Comparison of ENCODE assay signal across 9 mouse cellular contexts in the genomic region with DNA sequence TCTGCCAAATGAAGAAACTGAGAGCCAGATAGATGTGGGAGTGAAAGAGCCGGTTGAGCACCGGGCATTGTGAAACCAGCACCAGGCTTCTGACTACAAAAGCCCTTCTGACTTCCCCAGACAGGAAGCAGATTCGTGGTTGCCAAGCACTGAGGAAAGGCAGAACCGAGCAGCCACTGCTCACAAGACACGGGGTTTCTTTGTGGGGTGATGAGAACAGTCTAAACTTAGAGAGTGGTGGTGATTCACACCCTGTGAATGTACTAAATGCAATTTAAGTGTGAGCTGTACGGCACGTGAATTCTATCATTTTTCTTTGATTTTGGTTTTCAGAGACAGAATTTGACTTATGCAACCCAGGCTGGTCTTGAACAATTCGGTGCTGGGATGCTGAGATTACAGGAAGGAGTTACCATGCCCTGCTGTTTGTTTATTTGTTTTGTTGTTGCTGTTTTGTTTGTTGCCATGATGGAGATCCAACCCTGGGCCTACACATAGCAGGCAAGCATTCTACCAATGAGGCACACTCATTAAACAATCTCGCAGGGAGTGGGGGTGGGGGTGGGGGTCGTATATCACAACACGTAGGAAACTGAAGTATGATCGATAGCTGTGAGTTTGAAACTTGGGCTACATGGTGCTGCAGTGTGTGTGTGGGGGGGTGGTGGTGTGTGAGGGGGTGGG.
A peak's percentile ranks its signal among the peaks of the same experiment; 100 is the strongest.
DNase-seq lines count a peak whose midpoint lies in the region; ATAC-seq and TF ChIP-seq lines count a peak whose summit lies in the region.
"Had no signal": no experiment of that assay in that cellular context is flagged by ENCODE, and none has a peak within 500 bp of the region (broad histone marks: within the 10 kb centered on the region; RNA-seq: fewer than 3 reads in every experiment).

No protein-coding gene starts in this region.

- no peaks in the 10 kb centered on the region for H3K4me1 ChIP-seq in stomach, postnatal 0 days (replicated peaks; ENCODE audit: control insufficient read depth, insufficient read depth)
- H3K4me1 ChIP-seq: embryonic facial prominence, embryonic 13.5 days had no signal

- intact Hi-C loops in gastrocnemius, postnatal 36 days (cut with DNase I) = no loop called here

- no peak for TF ChIP-seq EP300 in stomach, postnatal 0 days (optimal IDR thresholded peaks at IDR 0.05)

- ATAC-seq in megakaryocyte, adult 5-6 weeks (ENCODE audit: poor library complexity, severe bottlenecking) = peak; percentile 94
- peak; percentile 45; the same call in 1 of the 2 replicates for ATAC-seq in stomach, postnatal 0 days (ENCODE audit: low FRiP score, low TSS enrichment)

- H3K4me3 ChIP-seq in layer of hippocampus, adult 2 months = peak overlapping the region; percentile 27; the same call in 1 of the 2 replicates
- no peak overlapping the region for H3K4me3 ChIP-seq in stomach, postnatal 0 days (ENCODE audit: low read depth, low read length)
- H3K4me3 ChIP-seq: embryonic facial prominence, embryonic 13.5 days had no signal

- peak; percentile 20 for DNase-seq in urinary bladder, postnatal 14 days (ENCODE audit: low spot score)
- DNase-seq in urinary bladder, postnatal 25 days (ENCODE audit: low spot score) = no peak
- DNase-seq in frontal cortex, adult 2 months (ENCODE audit: extremely low spot score in 1 of 2, low spot score in 1 of 2) = peak; percentile 59 to 77
- peak; percentile 43 to 58 for DNase-seq in layer of hippocampus, adult 2 months (ENCODE audit: low spot score in 2 of 2)
- DNase-seq in stomach, postnatal 0 days (ENCODE audit: low spot score) = no peak
- DNase-seq in testis, postnatal 10 days (ENCODE audit: low spot score) = no peak
- no peak for DNase-seq in gastrocnemius, postnatal 36 days

- no peaks in the 10 kb centered on the region for H3K36me3 ChIP-seq in stomach, postnatal 0 days (ENCODE audit: control insufficient read depth, insufficient read depth, low read length)
- H3K36me3 ChIP-seq: embryonic facial prominence, embryonic 13.5 days had no signal

- H3K9me3 ChIP-seq in stomach, postnatal 0 days (ENCODE audit: control insufficient read depth, low read length) = no peaks in the 10 kb centered on the region
- H3K9me3 ChIP-seq: embryonic facial prominence, embryonic 13.5 days had no signal

- WGBS in stomach, postnatal 0 days = 52% methylated on average over 12 of the region's 12 CpGs

- H3K27me3 ChIP-seq in stomach, postnatal 0 days (ENCODE audit: control insufficient read depth, insufficient read depth, low read length) = no peaks in the 10 kb centered on the region
- H3K27me3 ChIP-seq: embryonic facial prominence, embryonic 13.5 days had no signal

- TF ChIP-seq CTCF in layer of hippocampus, adult 2 months (conservative IDR thresholded peaks at IDR 0.05) = no peak
- TF ChIP-seq CTCF in stomach, postnatal 0 days (IDR thresholded peaks at IDR 0.05; ENCODE audit: low read depth) = no peak

- H3K27ac ChIP-seq in layer of hippocampus, adult 2 months = peak overlapping the region; percentile 60
- H3K27ac ChIP-seq in stomach, postnatal 0 days (replicated peaks) = no peak overlapping the region
- H3K27ac ChIP-seq: embryonic facial prominence, embryonic 13.5 days had no signal

- no peak overlapping the region for H3K4me2 ChIP-seq in stomach, postnatal 0 days (replicated peaks; ENCODE audit: low read depth)
- H3K4me2 ChIP-seq: embryonic facial prominence, embryonic 13.5 days had no signal

- no peak overlapping the region for H3K9ac ChIP-seq in stomach, postnatal 0 days (ENCODE audit: low read length)
- H3K9ac ChIP-seq: embryonic facial prominence, embryonic 13.5 days had no signal

Comparison
In these comparisons a context has a peak if more than half of its experiments do, and no peak if none do; other contexts are left out.
1. DNase-seq: peak in urinary bladder, postnatal 14 days (single experiment), frontal cortex, adult 2 months (2 of 2) and layer of hippocampus, adult 2 months (2 of 2); none in urinary bladder, postnatal 25 days (single experiment), stomach, postnatal 0 days (single experiment), testis, postnatal 10 days (single experiment) and gastrocnemius, postnatal 36 days (0 of 2).